Mouse (Mus musculus) limb, embryonic 13.5 days (tissue): ENCODE data around the gene Pip5kl1. TPM values are rescaled to one million over a fixed set of nuclear protein-coding genes. Genes with fewer than 3 reads are reported as not detected.

Experiments used
- ATAC-seq: fragments of 200-750 bp; cut with Nextera tagmentation; 2 replicates; pipeline ENCODE4 v1.8.0; 2017; ENCODE audit warnings: low read depth, moderate number of reproducible peaks, moderate TSS enrichment; ENCODE audit not compliant: low FRiP score
- H3K27ac ChIP-seq: fragments of 300-500 bp; sonication (generic); 2 replicates; pipeline ENCODE4 v1.5.1; 2015; ENCODE audit warnings: inconsistent platforms, mild to moderate bottlenecking, moderate library complexity
- H3K27me3 ChIP-seq: fragments of 300-500 bp; sonication (generic); 2 replicates; pipeline ENCODE4 v1.6.1; 2015; ENCODE audit warnings: mild to moderate bottlenecking, inconsistent platforms
- H3K36me3 ChIP-seq: fragments of 300-500 bp; sonication (generic); 2 replicates; pipeline ENCODE4 v1.6.1; 2015; ENCODE audit warnings: inconsistent platforms, mild to moderate bottlenecking, moderate library complexity
- H3K4me1 ChIP-seq: fragments of 300-500 bp; sonication (generic); 2 replicates; pipeline ENCODE4 v1.6.1; 2015; ENCODE audit warnings: inconsistent platforms
- H3K4me2 ChIP-seq: fragments of 300-500 bp; sonication (generic); replicated peaks from 2 replicates; pipeline ENCODE4 v1.6.1; 2015; ENCODE audit warnings: inconsistent platforms, mild to moderate bottlenecking, moderate library complexity
- H3K4me3 ChIP-seq: fragments of 300-500 bp; sonication (generic); 2 replicates; pipeline ENCODE4 v1.5.1; 2015; ENCODE audit warnings: moderate library complexity, mild to moderate bottlenecking, inconsistent platforms
- H3K9ac ChIP-seq: fragments of 300-500 bp; sonication (generic); 2 replicates; pipeline ENCODE4 v1.6.1; 2015; ENCODE audit warnings: mild to moderate bottlenecking, inconsistent platforms
- H3K9me3 ChIP-seq: fragments of 300-500 bp; sonication (generic); 2 replicates; pipeline ENCODE4 v1.6.1; 2016; ENCODE audit warnings: inconsistent platforms
- WGBS: fragments of 180-500 bp; shearing (Covaris S2); methylation state at CpG from one replicate; pipeline ENCODE4 v1.1.7; 2015; 5-methylcytosine and 5-hydroxymethylcytosine counted together
- polyA plus RNA-seq: library from polyadenylated mRNA; unstranded; fragments of >200 nt; fragmentation: Nextera tagmentation; extraction: Ambion mirVana; gene quantifications from 2 replicates; pipeline ENCODE4 v1.2.1, GENCODE M21; 2015

Pip5kl1 gene
- polyA plus RNA-seq, 1 experiment from 2014 or later = 1.8 TPM

DNA sequence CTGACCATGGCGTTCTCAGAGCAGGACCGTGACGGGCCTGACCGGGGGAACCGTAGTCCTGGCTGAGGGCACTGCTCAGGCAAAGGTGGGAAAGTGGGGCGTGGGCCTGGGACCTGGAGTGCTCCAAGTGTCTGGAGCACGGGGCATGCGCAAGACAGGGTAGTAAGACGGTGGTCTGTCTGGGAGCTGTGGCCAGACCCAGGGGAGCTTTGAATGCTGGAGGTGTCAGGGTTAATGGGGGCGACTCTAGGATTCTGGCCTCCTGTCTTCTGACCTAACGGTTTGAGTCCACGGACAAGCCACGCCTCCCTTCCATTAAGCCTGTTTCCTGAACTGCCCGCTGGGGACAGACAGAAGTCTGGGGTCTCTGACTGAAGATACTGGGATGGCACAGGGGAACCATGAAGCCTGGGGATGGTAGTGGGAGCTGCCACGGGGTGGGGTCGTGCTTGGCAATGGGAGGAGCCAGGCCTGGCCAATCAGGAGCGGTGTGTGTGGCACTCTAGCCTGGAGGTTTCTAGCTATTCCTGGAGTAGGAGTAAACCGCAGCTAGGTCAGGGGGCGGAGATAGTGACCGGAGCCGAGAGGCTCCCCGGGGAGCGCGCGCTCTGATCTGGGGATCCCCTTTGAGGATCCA is 33.7 kb downstream of the Pip5kl1 start:
- H3K4me1 ChIP-seq = peaks cover 42% of the 10 kb centered on the region
- peak overlapping the region; percentile 86 for H3K4me2 ChIP-seq
- 4% methylated on average over 25 of the region's 25 CpGs for WGBS
- peak overlapping the region; percentile 87; the same call in 1 of the 2 replicates for H3K9ac ChIP-seq
- H3K27ac ChIP-seq = peak overlapping the region; percentile 55; the same call in 1 of the 2 replicates
- H3K27me3 ChIP-seq = no peaks in the 10 kb centered on the region
- ATAC-seq = peak; percentile 45; the same call in 1 of the 2 replicates
- peaks cover 13% of the 10 kb centered on the region for H3K36me3 ChIP-seq
- peak overlapping the region; percentile 77 for H3K4me3 ChIP-seq
- H3K9me3 ChIP-seq = no peaks in the 10 kb centered on the region

DNA sequence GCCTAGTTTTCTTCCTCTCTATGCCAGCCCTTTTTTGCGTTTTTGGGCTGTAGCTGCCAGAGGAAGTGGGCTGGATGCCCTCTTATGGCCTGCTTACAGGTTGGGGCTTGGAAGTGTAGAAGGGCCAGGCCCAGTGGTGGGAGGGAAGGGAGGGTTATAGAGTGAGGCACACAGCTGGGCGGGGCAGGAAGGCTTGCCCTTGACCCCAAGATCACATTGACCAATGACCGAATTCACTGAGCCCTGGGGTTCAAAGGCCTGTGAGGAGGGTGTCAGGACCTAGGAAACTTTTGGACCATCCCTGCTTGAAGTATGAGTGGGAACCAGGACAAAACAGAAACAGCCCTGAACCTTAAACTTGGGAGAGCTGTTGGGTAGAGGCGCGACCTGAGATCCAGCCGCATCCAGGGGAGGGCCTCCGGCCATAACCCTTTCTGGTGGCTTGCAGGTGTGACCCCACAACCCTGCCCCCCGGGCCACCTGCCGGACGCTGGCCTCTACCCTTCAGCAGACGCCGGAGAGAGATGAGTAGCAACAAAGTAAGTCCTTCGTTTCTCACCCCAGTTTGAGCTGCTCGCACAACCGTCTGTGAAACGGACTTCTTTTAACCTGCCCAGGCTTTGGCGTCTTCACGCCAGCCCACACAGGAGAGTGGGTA is 34.3 kb downstream of the Pip5kl1 start:
- peak overlapping the region; percentile 77 for H3K4me3 ChIP-seq
- WGBS = 43% methylated on average over 18 of the region's 18 CpGs
- H3K36me3 ChIP-seq = peaks cover 19% of the 10 kb centered on the region
- ATAC-seq = no peak
- peak overlapping the region; percentile 55; the same call in 1 of the 2 replicates for H3K27ac ChIP-seq
- H3K9ac ChIP-seq = peak overlapping the region; percentile 27; the same call in 1 of the 2 replicates
- peak overlapping the region; percentile 86 for H3K4me2 ChIP-seq
- H3K27me3 ChIP-seq = no peaks in the 10 kb centered on the region
- no peaks in the 10 kb centered on the region for H3K9me3 ChIP-seq
- peaks cover 42% of the 10 kb centered on the region for H3K4me1 ChIP-seq

DNA sequence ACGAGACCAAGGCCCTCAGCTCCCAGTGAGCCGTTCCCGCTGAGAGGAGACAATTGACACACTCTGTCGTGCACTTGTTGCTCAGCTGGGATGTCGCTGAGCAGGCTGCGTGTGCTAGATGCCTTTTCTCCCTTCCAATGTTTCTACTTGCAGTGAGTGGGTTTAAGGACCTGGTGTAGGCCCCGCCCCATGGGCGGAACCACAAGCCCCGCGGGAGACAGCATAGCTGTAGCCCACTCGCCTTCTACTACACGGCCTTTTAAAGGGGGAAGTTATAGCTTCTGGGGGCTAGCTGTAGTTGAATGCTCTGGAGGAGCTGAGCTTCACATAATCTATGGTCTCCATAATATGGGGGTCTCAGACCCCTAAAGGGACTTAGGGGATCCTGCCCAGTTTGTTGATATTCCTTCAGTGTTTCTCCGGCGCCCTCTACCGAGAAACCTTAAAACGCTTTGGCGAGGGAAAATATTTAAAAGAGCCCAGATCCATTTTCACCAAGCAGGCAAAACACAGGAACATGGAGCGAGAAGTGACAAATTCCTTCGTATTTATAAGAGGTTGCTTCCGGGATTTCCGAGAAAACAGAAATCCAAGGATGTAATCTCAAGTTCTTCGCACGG is 36.1 kb downstream of the Pip5kl1 start:
- WGBS = 16% methylated on average over 23 of the region's 23 CpGs
- Histone ChIP-seq H3K9ac (peak overlapping the region; percentile 20; the same call in 1 of the 2 replicates), H3K36me3 (peaks cover 33% of the 10 kb centered on the region), H3K4me3 (peak overlapping the region; percentile 42), H3K27ac (peak overlapping the region; percentile 23; the same call in 1 of the 2 replicates), H3K27me3 (no peaks in the 10 kb centered on the region), H3K4me1 (peaks cover 42% of the 10 kb centered on the region), H3K4me2 (peak overlapping the region; percentile 64), H3K9me3 (no peaks in the 10 kb centered on the region)
- ATAC-seq = no peak

DNA sequence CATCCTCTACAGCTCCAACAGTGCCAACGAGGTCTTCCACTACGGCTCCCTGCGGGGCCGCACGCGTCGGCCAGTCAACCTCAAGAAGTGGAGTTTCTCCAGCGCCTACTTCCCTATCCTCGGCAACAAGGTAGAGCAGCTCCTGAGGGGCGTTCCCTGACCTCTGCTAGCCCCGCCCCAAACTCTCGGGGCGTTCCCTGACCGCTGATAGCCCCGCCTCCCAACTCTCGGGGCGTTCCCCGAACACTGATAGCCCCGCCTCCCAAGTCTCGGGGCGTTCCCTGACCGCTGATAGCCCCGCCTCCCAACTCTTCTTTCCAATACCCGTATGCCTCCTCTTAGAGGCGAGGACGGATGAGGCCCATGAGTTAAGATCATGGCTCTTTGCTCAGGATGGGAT is 37.7 kb downstream of the Pip5kl1 start:
- Histone ChIP-seq H3K4me1 (peaks cover 38% of the 10 kb centered on the region), H3K27me3 (no peaks in the 10 kb centered on the region), H3K9ac (no peak overlapping the region), H3K4me3 (no peak overlapping the region), H3K4me2 (no peak overlapping the region), H3K9me3 (peaks cover 4% of the 10 kb centered on the region; the same call in 1 of the 2 replicates), H3K27ac (no peak overlapping the region), H3K36me3 (peaks cover 47% of the 10 kb centered on the region)
- WGBS = 67% methylated on average over 26 of the region's 26 CpGs
- ATAC-seq = no peak

DNA sequence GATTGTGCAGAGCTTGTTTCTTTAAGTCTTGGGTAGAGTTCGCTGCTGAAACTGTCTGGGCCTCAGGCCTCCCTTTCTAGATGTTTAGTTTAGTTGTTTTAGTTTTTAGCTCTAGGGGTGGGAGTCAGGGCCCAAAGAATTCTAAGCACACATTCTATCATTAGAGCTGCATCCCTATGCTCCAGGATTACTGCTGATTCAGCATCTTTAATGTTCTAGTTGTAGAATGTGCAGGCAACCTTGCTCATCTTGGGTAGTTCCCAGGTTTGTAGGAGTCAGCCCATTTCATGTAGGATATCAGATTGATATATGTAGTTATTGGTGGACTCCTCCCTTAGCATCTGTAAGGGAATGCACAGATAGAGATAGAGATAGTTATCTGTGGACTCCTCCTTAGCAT is 42.5 kb downstream of the Pip5kl1 start:
- no peaks in the 10 kb centered on the region for H3K27me3 ChIP-seq
- ATAC-seq = no peak
- 97% methylated on average over 1 of the region's 1 CpGs for WGBS
- no peak overlapping the region for H3K4me3 ChIP-seq
- no peak overlapping the region for H3K9ac ChIP-seq
- H3K36me3 ChIP-seq = peaks cover 64% of the 10 kb centered on the region
- H3K9me3 ChIP-seq = peaks cover 4% of the 10 kb centered on the region; the same call in 1 of the 2 replicates
- no peak overlapping the region for H3K4me2 ChIP-seq
- no peak overlapping the region for H3K27ac ChIP-seq
- peaks cover 38% of the 10 kb centered on the region for H3K4me1 ChIP-seq

DNA sequence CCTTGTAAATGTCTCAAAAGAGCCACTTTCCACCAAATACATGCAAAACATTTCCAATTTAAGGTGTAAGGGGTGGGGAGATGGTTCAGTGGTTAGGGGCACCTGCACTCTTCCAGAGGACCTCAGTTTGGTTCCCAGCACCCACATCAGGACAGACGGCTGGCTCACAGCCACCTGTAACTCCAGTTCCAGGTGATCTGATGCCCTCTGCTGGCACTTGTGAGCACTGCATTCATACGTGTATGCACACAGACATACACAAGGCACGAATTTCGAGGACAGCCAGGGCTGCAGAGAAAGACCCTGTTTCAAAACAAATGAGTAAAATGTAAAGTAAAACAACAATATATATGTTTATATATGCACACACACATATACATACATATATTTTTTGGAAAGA is 43.0 kb downstream of the Pip5kl1 start:
- H3K27ac ChIP-seq = no peak overlapping the region
- peaks cover 40% of the 10 kb centered on the region for H3K4me1 ChIP-seq
- peaks cover 59% of the 10 kb centered on the region for H3K36me3 ChIP-seq
- H3K9me3 ChIP-seq = peaks cover 4% of the 10 kb centered on the region; the same call in 1 of the 2 replicates
- H3K27me3 ChIP-seq = no peaks in the 10 kb centered on the region
- no peak overlapping the region for H3K4me2 ChIP-seq
- 95% methylated on average over 4 of the region's 4 CpGs for WGBS
- ATAC-seq = no peak
- no peak overlapping the region for H3K4me3 ChIP-seq
- no peak overlapping the region for H3K9ac ChIP-seq

DNA sequence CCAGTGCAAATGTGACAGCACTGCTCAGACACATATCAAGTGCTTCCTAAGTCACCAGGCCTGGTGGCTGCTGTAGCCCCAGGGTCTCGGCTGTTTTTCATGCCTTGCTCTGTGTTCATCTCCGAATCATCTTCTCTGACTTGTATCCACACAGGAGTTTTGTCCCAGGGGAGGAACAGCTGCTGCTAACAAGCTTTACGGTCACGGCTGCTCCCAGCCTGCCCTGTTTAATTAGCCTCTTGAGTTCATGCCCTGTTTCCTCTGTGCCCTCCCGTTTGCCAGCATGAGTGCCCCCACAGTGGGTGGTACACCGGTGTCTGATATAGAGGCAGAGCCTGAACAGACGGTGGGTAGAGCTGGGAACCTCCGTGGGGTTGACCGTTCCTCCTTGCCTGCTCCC is 43.5 kb downstream of the Pip5kl1 start:
- H3K27ac ChIP-seq = no peak overlapping the region
- 69% methylated on average over 9 of the region's 9 CpGs for WGBS
- no peak overlapping the region for H3K9ac ChIP-seq
- ATAC-seq = no peak
- no peak overlapping the region for H3K4me2 ChIP-seq
- no peak overlapping the region for H3K4me3 ChIP-seq
- H3K27me3 ChIP-seq = no peaks in the 10 kb centered on the region
- peaks cover 40% of the 10 kb centered on the region for H3K4me1 ChIP-seq
- H3K36me3 ChIP-seq = peaks cover 55% of the 10 kb centered on the region
- peaks cover 4% of the 10 kb centered on the region; the same call in 1 of the 2 replicates for H3K9me3 ChIP-seq

DNA sequence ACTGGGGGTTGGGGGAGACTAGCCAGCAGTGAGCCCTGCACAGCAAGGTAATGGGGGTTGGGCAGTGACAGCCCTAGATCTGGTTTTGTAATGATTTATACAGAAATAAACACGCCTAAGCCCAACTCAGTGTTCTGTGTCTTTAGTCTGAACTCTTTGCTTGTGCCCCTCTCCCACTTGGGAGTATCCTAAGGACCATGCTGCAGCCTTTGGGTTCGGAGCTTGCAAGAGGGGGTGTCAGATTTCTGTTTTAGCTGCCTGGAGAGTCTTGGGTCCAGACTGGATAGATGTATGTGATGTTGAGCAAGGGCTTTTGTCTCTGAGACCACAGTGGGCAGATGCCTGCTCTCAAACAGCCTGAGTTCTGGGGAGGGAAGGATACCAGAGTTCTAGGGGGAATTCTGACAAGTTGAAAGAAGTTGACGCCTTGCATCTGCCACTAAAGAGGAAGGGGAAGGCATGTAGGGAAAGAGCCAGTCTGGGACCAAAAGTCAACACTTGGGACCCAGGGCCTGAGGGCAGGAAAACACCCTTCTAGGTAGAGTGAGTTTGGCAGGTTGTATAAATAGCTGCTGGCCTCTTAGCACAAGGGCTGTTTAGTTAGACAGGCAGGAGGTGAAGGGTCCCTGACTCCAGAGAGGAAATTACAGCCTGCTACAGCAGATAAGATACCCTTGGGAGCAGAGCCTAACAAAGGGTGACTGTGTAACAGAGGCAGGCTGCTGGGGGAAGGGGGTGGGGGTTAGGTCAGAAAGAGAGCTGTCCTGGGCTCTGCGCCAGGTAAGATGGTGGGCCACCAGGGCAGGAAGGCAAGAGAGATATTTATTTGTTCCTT is 46.3 kb downstream of the Pip5kl1 start:
- Histone ChIP-seq H3K9me3 (peaks cover 4% of the 10 kb centered on the region; the same call in 1 of the 2 replicates), H3K9ac (peak overlapping the region; percentile 51), H3K27ac (peak overlapping the region; percentile 92), H3K4me2 (peak overlapping the region; percentile 23), H3K4me1 (peaks cover 58% of the 10 kb centered on the region), H3K4me3 (no peak overlapping the region), H3K27me3 (no peaks in the 10 kb centered on the region), H3K36me3 (peaks cover 31% of the 10 kb centered on the region)
- peak; percentile 49 for ATAC-seq
- 16% methylated on average over 4 of the region's 4 CpGs for WGBS

DNA sequence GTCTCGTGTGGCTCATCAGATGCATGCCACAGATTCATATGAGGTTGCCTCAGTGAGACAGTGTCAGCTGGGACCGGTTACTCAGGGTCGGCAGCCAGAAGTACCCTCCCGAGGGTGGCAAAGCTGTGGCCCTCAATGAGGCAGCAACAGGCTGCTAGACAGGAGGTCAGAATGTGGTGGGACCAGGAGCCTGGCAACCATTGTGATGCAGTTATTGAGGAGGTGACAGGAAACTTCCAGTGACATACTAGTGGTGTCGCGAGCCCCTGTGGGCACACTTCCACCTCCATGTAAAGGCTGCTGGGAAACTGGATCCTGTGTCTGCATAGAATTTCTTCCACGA is 46.9 kb downstream of the Pip5kl1 start, which contains the start of gene Ak1:
TSS of gene Ak1 (plus strand) at position 242 of the 343 bp plus-strand sequence.
- WGBS = 28% methylated on average over 7 of the region's 7 CpGs
- peak within 1 kb of the TSS; percentile 92 for H3K27ac ChIP-seq
- no peaks in the 10 kb centered on the region for H3K27me3 ChIP-seq
- H3K9ac ChIP-seq = peak within 1 kb of the TSS; percentile 51
- peaks cover 64% of the 10 kb centered on the region for H3K4me1 ChIP-seq
- no peak within 1 kb of the TSS for H3K4me3 ChIP-seq
- H3K36me3 ChIP-seq = peaks cover 25% of the 10 kb centered on the region
- no peak for ATAC-seq
- H3K9me3 ChIP-seq = peaks cover 4% of the 10 kb centered on the region; the same call in 1 of the 2 replicates
- peak within 1 kb of the TSS; percentile 23 for H3K4me2 ChIP-seq

DNA sequence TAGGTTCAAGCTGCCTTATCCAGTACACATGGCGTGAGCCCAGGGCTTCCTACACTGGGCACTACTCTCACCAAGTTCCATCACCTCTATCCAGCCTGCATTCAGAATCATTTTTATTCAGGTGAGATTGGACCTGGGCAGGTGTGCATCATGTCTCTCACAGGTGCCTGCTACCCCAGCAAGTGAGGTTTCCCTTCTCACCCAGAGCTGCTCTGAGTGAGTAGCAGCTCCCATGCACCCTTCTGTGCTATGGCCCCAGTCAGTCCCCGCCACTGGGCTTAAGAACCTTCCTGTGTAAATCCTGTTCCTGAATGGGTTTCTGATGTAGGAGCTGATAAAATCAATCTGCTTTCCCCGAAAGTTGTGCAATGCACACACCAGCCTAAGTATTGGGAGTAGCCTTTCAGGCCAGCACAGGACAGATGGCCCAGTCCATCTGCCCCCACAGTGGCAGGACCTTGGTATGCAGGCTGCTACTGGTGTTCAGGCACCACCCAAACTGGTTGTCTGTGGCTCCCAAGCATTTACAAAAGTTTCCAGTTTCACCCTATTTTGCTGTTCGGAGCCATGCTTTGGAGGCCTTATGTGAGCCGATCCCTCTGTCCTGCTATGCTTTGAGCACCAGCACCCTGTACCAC is 49.6 kb downstream of the Pip5kl1 start:
- H3K4me1 ChIP-seq = peaks cover 81% of the 10 kb centered on the region
- WGBS = 73% methylated on average over 5 of the region's 5 CpGs

DNA sequence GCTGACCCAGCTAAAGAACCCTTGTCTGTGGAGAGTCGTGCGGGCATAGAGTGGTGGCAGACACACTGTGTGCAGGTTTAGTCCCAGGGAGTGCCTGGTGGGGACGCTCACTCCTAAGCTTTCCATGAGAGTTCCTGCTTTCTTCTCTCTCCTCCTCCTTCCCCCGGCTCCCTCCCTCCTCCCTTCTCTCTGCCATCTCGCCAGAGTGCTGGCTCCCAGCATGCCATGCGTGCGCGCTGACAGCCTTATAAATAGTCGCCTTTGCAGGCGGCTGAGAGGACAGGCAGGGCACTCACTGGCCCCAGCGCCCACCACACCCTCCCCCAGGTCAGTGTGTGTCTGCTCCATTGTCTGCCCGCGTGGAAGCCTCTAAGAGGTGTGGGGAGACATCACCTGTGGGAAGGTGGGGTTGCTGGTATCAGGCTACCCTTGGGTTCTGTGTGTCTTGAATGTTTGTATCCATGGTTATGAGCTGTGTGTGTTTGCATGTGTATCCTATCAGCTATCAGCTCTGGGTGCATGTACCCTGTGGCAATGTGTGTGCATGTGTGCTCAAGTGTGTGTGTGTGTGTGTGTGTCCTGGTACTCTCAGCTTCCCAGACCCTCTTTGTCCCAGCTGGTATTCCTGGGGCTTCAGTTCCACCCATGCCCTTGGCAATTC is 50.7 kb downstream of the Pip5kl1 start:
- Histone ChIP-seq H3K4me1 (peaks cover 75% of the 10 kb centered on the region), H3K4me2 (peak overlapping the region; percentile 62), H3K27me3 (no peaks in the 10 kb centered on the region), H3K27ac (peak overlapping the region; percentile 81), H3K9ac (peak overlapping the region; percentile 59), H3K4me3 (peak overlapping the region; percentile 32), H3K9me3 (no peaks in the 10 kb centered on the region), H3K36me3 (no peaks in the 10 kb centered on the region)
- peak; percentile 37; the same call in 1 of the 2 replicates for ATAC-seq
- 1% methylated on average over 13 of the region's 13 CpGs for WGBS

More for the DNA sequence above, 49.6 kb downstream of the Pip5kl1 start:
- peaks cover 2% of the 10 kb centered on the region; the same call in 1 of the 2 replicates for H3K36me3 ChIP-seq
- H3K27me3 ChIP-seq = no peaks in the 10 kb centered on the region
- no peak overlapping the region for H3K9ac ChIP-seq
- H3K4me3 ChIP-seq = no peak overlapping the region
- ATAC-seq = no peak
- H3K9me3 ChIP-seq = no peaks in the 10 kb centered on the region
- peak overlapping the region; percentile 81 for H3K27ac ChIP-seq
- 0 out of 2 replicates have a peak overlapping the region, but pooled peaks have one; percentile 4 for H3K4me2 ChIP-seq
